Mouse (Mus musculus): ENCODE results near the gene Srebf1. TPM values are rescaled to one million over a fixed set of nuclear protein-coding genes. Genes with fewer than 3 reads are reported as not detected.

The Srebf1 gene
- polyA plus RNA-seq, 1 experiment: 49.2 TPM

- Histone ChIP-seq H3K4me3 (ENCODE audit: insufficient read depth, low read length) (peak overlapping the region; percentile 57), H3K4me1 (ENCODE audit: control insufficient read depth, insufficient read depth, low read length) (peaks cover 31% of the 10 kb centered on the region), H3K27ac (ENCODE audit: insufficient read depth, low read depth, low read length) (peak overlapping the region; percentile 27)
- TF ChIP-seq POLR2A (IDR thresholded peaks at IDR 0.05; ENCODE audit: borderline replicate concordance, low read depth, low read length): no peak
- no peak for TF ChIP-seq CTCF (IDR thresholded peaks at IDR 0.05; ENCODE audit: low read depth, low read length)
Measured at GRCm38 (mm10) chr11:60209933-60210249, 12.5 kb downstream of the Srebf1 start.

- Histone ChIP-seq H3K27ac (ENCODE audit: insufficient read depth, low read depth, low read length) (0 out of 2 replicates have a peak overlapping the region, but pooled peaks have one; percentile 27), H3K4me1 (ENCODE audit: control insufficient read depth, insufficient read depth, low read length) (peaks cover 31% of the 10 kb centered on the region), H3K4me3 (ENCODE audit: insufficient read depth, low read length) (peak overlapping the region; percentile 57)
- TF ChIP-seq CTCF (IDR thresholded peaks at IDR 0.05; ENCODE audit: low read depth, low read length) (no peak), POLR2A (IDR thresholded peaks at IDR 0.05; ENCODE audit: borderline replicate concordance, low read depth, low read length) (no peak)
Measured at GRCm38 (mm10) chr11:60209217-60209932, 13.0 kb downstream of the Srebf1 start.

- Histone ChIP-seq H3K27ac (ENCODE audit: insufficient read depth, low read depth, low read length) (no peak overlapping the region), H3K4me3 (ENCODE audit: insufficient read depth, low read length) (peak overlapping the region; percentile 57; the same call in 1 of the 2 replicates)
- TF ChIP-seq CTCF (IDR thresholded peaks at IDR 0.05; ENCODE audit: low read depth, low read length) (no peak), POLR2A (IDR thresholded peaks at IDR 0.05; ENCODE audit: borderline replicate concordance, low read depth, low read length) (no peak)
Measured at GRCm38 (mm10) chr11:60208712-60209111, 13.7 kb downstream of the Srebf1 start.

GRCm38 (mm10) chr11:60208201-60208600 is 14.2 kb downstream of the Srebf1 start:
- Histone ChIP-seq H3K27ac (ENCODE audit: insufficient read depth, low read depth, low read length) (no peak overlapping the region), H3K4me1 (ENCODE audit: control insufficient read depth, insufficient read depth, low read length) (peaks cover 31% of the 10 kb centered on the region), H3K4me3 (ENCODE audit: insufficient read depth, low read length) (no peak overlapping the region)
- TF ChIP-seq CTCF (IDR thresholded peaks at IDR 0.05; ENCODE audit: low read depth, low read length) (no peak), POLR2A (IDR thresholded peaks at IDR 0.05; ENCODE audit: borderline replicate concordance, low read depth, low read length) (no peak)

More at GRCm38 (mm10) chr11:60208712-60209111, 13.7 kb downstream of the Srebf1 start:
- peaks cover 31% of the 10 kb centered on the region for H3K4me1 ChIP-seq (ENCODE audit: control insufficient read depth, insufficient read depth, low read length)

GRCm38 (mm10) chr11:60206207-60206606 is 16.2 kb downstream of the Srebf1 start:
- H3K27ac ChIP-seq (ENCODE audit: insufficient read depth, low read depth, low read length): no peak overlapping the region
- no peak overlapping the region for H3K4me3 ChIP-seq (ENCODE audit: insufficient read depth, low read length)
- H3K4me1 ChIP-seq (ENCODE audit: control insufficient read depth, insufficient read depth, low read length): peaks cover 22% of the 10 kb centered on the region
- TF ChIP-seq CTCF (IDR thresholded peaks at IDR 0.05; ENCODE audit: low read depth, low read length) (no peak), POLR2A (IDR thresholded peaks at IDR 0.05; ENCODE audit: borderline replicate concordance, low read depth, low read length) (no peak)

- Histone ChIP-seq H3K4me3 (ENCODE audit: insufficient read depth, low read length) (no peak overlapping the region), H3K27ac (ENCODE audit: insufficient read depth, low read depth, low read length) (no peak overlapping the region), H3K4me1 (ENCODE audit: control insufficient read depth, insufficient read depth, low read length) (peaks cover 17% of the 10 kb centered on the region)
- TF ChIP-seq POLR2A (IDR thresholded peaks at IDR 0.05; ENCODE audit: borderline replicate concordance, low read depth, low read length): no peak
- no peak for TF ChIP-seq CTCF (IDR thresholded peaks at IDR 0.05; ENCODE audit: low read depth, low read length)
Measured at GRCm38 (mm10) chr11:60205026-60205425, 17.4 kb downstream of the Srebf1 start.

- H3K4me1 ChIP-seq (ENCODE audit: control insufficient read depth, insufficient read depth, low read length): no peaks in the 10 kb centered on the region
- no peak overlapping the region for H3K4me3 ChIP-seq (ENCODE audit: insufficient read depth, low read length)
- TF ChIP-seq POLR2A (IDR thresholded peaks at IDR 0.05; ENCODE audit: borderline replicate concordance, low read depth, low read length) (no peak), CTCF (IDR thresholded peaks at IDR 0.05; ENCODE audit: low read depth, low read length) (no peak)
- H3K27ac ChIP-seq (ENCODE audit: insufficient read depth, low read depth, low read length): no peak overlapping the region
Measured at GRCm38 (mm10) chr11:60202710-60203638, 19.4 kb downstream of the Srebf1 start.

GRCm38 (mm10) chr11:60200384-60200783 is 22.0 kb downstream of the Srebf1 start:
- Histone ChIP-seq H3K27ac (ENCODE audit: insufficient read depth, low read depth, low read length) (no peak overlapping the region), H3K4me1 (ENCODE audit: control insufficient read depth, insufficient read depth, low read length) (no peaks in the 10 kb centered on the region), H3K4me3 (ENCODE audit: insufficient read depth, low read length) (no peak overlapping the region)
- TF ChIP-seq POLR2A (IDR thresholded peaks at IDR 0.05; ENCODE audit: borderline replicate concordance, low read depth, low read length) (no peak), CTCF (IDR thresholded peaks at IDR 0.05; ENCODE audit: low read depth, low read length) (no peak)

- Histone ChIP-seq H3K4me1 (ENCODE audit: control insufficient read depth, insufficient read depth, low read length) (no peaks in the 10 kb centered on the region), H3K27ac (ENCODE audit: insufficient read depth, low read depth, low read length) (no peak overlapping the region), H3K4me3 (ENCODE audit: insufficient read depth, low read length) (no peak overlapping the region)
- TF ChIP-seq POLR2A (IDR thresholded peaks at IDR 0.05; ENCODE audit: borderline replicate concordance, low read depth, low read length) (no peak), CTCF (IDR thresholded peaks at IDR 0.05; ENCODE audit: low read depth, low read length) (peak; percentile 77)
Measured at GRCm38 (mm10) chr11:60199702-60200184, 22.6 kb downstream of the Srebf1 start.

Data from bone marrow macrophage, adult 2 months (primary cell).